Mouse (Mus musculus): ENCODE results near the gene Gm18596. TPM values are rescaled to one million over a fixed set of nuclear protein-coding genes. Genes with fewer than 3 reads are reported as not detected.
"Not testable (repeated sequence)": the region's sequence is repeated elsewhere in the genome, so short reads cannot be mapped to it uniquely, and the experiment has no call there.

Gm18596 gene
- polyA plus RNA-seq (2014; fragmentation: Nextera tagmentation; extraction: Ambion mirVana), result not detected in 2 replicates

DNA sequence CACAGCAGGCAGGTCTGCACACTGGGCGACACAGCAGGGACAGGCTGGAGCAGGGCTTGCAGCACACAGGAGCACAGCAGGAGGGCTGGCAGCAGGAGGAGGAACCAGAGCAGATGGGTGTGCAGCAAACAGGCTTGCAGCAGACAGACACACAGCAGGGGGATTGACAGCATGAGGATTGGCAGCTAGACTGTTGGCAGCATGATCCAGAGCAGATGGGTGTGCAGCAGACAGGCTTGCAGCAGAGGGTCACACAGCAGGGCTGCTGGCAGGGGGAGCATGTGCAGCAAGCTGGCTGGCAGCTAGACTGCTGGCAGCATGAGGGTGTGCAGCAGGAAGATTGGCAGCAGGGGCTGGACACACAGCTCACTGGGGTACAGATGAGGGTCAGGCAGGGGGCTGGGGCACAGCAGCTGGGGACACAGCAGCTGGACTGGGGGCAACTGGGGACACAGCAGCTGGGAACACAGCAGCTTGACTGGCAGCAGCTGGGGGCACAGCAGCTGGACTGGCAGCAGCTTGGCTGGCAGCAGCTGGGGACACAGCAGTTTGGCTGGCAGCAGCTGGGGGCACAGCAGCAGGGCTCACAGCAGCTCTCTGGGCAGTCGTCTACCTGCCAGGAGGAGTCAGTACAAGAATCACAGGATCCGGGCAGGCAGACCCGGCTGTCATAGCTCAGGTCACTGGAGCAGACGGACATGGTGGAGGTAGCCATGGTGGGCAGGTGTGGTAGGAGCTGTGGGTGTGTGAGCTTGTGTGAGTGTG lies at the start of gene Gm18596:
TSS of gene Gm18596 (minus strand) at position 715 of the 765 bp plus-strand sequence.
- H3K4me1 ChIP-seq (ENCODE audit: insufficient read depth); H3K4me3 ChIP-seq (ENCODE audit: low read depth, low read length); H3K9ac ChIP-seq; DNase-seq; ATAC-seq (ENCODE audit: insufficient read depth); H3K9me3 ChIP-seq (ENCODE audit: low read depth, low read length); H3K27ac ChIP-seq (ENCODE audit: low read depth); H3K36me3 ChIP-seq (ENCODE audit: insufficient read depth); H3K27me3 ChIP-seq (ENCODE audit: insufficient read depth, low read length); H3K4me2 ChIP-seq: not testable (repeated sequence)
- WGBS, result 56% methylated on average over 5 of the region's 5 CpGs

- no peaks in the 10 kb centered on the region for H3K4me1 ChIP-seq (ENCODE audit: insufficient read depth)
- H3K36me3 ChIP-seq (ENCODE audit: insufficient read depth), result no peaks in the 10 kb centered on the region
- no peak overlapping the region for H3K4me3 ChIP-seq (ENCODE audit: low read depth, low read length)
- no peaks in the 10 kb centered on the region for H3K27me3 ChIP-seq (ENCODE audit: insufficient read depth, low read length)
- H3K9me3 ChIP-seq (ENCODE audit: low read depth, low read length), result no peaks in the 10 kb centered on the region
- no peak for DNase-seq
- no peak for TF ChIP-seq CTCF (IDR thresholded peaks at IDR 0.05; ENCODE audit: low read depth)
- WGBS, result 64% methylated on average over 2 of the region's 2 CpGs
- H3K4me2 ChIP-seq, result no peak overlapping the region
- no peak overlapping the region for H3K27ac ChIP-seq (ENCODE audit: low read depth)
- ATAC-seq (ENCODE audit: insufficient read depth), result no peak
- no peak overlapping the region for H3K9ac ChIP-seq
Measured at GRCm38 (mm10) chr10:77788621-77789020, 46.2 kb upstream of the Gm18596 start.

DNA sequence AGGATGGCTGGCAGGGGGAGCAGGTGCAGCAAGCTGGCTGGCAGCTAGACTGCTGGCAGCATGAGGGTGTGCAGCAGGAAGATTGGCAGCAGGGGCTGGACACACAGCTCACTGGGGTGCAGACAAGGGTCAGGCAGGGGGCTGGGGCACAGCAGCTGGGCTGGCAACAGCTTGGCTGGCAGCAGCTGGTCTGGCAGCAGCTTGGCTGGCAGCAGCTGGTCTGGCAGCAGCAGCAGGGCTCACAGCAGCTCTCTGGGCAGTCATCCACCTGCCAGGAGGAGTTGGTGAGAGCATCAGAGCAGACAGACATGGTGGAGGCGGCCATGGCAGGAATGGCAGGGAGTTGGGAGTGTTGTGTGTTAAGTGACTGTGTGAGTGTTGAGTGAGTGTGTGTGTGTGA lies 45.4 kb upstream of the Gm18596 start, which contains the start of gene Gm7137:
TSS of gene Gm7137 (minus strand) at position 325 of the 400 bp plus-strand sequence.
- H3K27me3 ChIP-seq (ENCODE audit: insufficient read depth, low read length); H3K9ac ChIP-seq; H3K4me3 ChIP-seq (ENCODE audit: low read depth, low read length); H3K36me3 ChIP-seq (ENCODE audit: insufficient read depth); H3K4me2 ChIP-seq; H3K4me1 ChIP-seq (ENCODE audit: insufficient read depth); H3K9me3 ChIP-seq (ENCODE audit: low read depth, low read length); ATAC-seq (ENCODE audit: insufficient read depth); H3K27ac ChIP-seq (ENCODE audit: low read depth); DNase-seq: not testable (repeated sequence)
- no CpG with 5 or more reads among the region's 1 CpGs for WGBS

DNA sequence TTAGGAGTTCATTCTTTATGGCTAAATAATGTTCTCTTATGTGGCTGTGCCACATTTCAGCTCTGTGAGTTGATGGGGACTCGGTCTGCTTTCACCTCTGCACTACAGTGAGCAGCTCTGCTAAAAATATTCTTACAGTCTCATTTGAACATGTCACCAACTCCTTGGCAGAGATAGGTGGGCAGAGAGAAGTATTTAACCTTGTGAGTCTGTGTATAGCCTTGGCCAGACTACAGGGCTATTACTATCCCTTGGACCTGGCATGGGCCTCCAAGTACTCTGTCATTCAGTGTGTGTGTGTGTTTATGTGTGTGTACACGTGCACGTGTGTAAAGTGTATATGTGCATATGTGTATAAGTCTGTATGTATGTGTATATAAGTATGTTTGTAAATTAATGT lies 41.0 kb upstream of the Gm18596 start:
- H3K27ac ChIP-seq (ENCODE audit: low read depth); H3K9me3 ChIP-seq (ENCODE audit: low read depth, low read length); H3K36me3 ChIP-seq (ENCODE audit: insufficient read depth); H3K4me2 ChIP-seq; H3K27me3 ChIP-seq (ENCODE audit: insufficient read depth, low read length); ATAC-seq (ENCODE audit: insufficient read depth); H3K4me3 ChIP-seq (ENCODE audit: low read depth, low read length); DNase-seq; H3K4me1 ChIP-seq (ENCODE audit: insufficient read depth); H3K9ac ChIP-seq: not testable (repeated sequence)
- 58% methylated on average over 1 of the region's 3 CpGs for WGBS

DNA sequence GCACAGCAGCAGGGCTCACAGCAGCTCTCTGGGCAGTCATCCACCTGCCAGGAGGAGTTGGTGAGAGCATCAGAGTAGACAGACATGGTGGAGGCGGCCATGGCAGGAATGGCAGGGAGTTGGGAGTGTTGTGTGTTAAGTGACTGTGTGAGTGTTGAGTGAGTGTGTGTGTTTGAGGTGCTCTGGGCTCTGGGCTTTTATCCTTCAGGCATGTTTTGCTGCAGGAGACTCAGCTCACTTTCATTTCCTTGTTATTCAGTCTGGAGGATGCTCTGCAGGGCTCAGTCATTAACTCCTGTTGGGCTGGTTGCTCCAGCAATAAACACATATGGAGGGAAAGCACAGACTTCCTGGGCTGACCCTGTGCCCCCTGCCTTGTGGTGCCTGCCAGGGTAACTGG lies 40.0 kb upstream of the Gm18596 start, which contains the start of gene Gm3250:
TSS of gene Gm3250 (minus strand) at position 101 of the 400 bp plus-strand sequence.
- H3K4me2 ChIP-seq; H3K27ac ChIP-seq (ENCODE audit: low read depth): not testable (repeated sequence)

DNA sequence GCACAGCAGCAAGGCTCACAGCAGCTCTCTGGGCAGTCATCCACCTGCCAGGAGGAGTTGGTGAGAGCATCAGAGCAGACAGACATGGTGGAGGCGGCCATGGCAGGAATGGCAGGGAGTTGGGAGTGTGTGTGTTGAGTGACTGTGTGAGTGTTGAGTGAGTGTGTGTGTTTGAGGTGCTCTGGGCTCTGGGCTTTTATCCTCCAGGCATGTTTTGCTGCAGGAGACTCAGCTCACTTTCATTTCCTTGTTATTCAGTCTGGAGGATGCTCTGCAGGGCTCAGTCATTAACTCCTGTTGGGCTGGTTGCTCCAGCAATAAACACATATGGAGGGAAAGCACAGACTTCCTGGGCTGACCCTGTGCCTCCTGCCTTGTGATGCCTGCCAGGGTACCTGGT lies 34.4 kb upstream of the Gm18596 start, which contains the start of gene Gm7138:
TSS of gene Gm7138 (minus strand) at position 101 of the 400 bp plus-strand sequence.
- WGBS, result 33% methylated on average over 1 of the region's 1 CpGs
- H3K9me3 ChIP-seq (ENCODE audit: low read depth, low read length); H3K27me3 ChIP-seq (ENCODE audit: insufficient read depth, low read length); H3K9ac ChIP-seq; ATAC-seq (ENCODE audit: insufficient read depth); H3K4me2 ChIP-seq; H3K36me3 ChIP-seq (ENCODE audit: insufficient read depth); DNase-seq; H3K4me3 ChIP-seq (ENCODE audit: low read depth, low read length); H3K27ac ChIP-seq (ENCODE audit: low read depth); H3K4me1 ChIP-seq (ENCODE audit: insufficient read depth): not testable (repeated sequence)

More for the DNA sequence above, 40.0 kb upstream of the Gm18596 start, which contains the start of gene Gm3250:
- 18% methylated on average over 1 of the region's 1 CpGs for WGBS
- not testable (repeated sequence) for H3K9me3 ChIP-seq (ENCODE audit: low read depth, low read length); H3K36me3 ChIP-seq (ENCODE audit: insufficient read depth); H3K9ac ChIP-seq; H3K4me1 ChIP-seq (ENCODE audit: insufficient read depth); H3K4me3 ChIP-seq (ENCODE audit: low read depth, low read length); ATAC-seq (ENCODE audit: insufficient read depth); H3K27me3 ChIP-seq (ENCODE audit: insufficient read depth, low read length); DNase-seq

- WGBS, result 71% methylated on average over 1 of the region's 3 CpGs
- H3K27ac ChIP-seq (ENCODE audit: low read depth); H3K36me3 ChIP-seq (ENCODE audit: insufficient read depth); H3K9ac ChIP-seq; ATAC-seq (ENCODE audit: insufficient read depth); H3K4me2 ChIP-seq; DNase-seq; H3K4me1 ChIP-seq (ENCODE audit: insufficient read depth); H3K9me3 ChIP-seq (ENCODE audit: low read depth, low read length); H3K4me3 ChIP-seq (ENCODE audit: low read depth, low read length); H3K27me3 ChIP-seq (ENCODE audit: insufficient read depth, low read length): not testable (repeated sequence)
Measured at GRCm38 (mm10) chr10:77772142-77772541, 29.7 kb upstream of the Gm18596 start.

DNA sequence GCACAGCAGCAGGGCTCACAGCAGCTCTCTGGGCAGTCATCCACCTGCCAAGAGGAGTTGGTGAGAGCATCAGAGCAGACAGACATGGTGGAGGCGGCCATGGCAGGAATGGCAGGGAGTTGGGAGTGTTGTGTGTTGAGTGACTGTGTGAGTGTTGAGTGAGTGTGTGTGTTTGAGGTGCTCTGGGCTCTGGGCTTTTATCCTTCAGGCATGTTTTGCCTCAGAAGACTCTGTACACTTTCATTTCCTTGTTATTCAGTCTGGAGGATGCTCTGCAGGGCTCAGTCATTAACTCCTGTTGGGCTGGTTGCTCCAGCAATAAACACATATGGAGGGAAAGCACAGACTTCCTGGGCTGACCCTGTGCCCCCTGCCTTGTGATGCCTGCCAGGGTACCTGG lies 28.8 kb upstream of the Gm18596 start, which contains the start of gene Gm3238:
TSS of gene Gm3238 (minus strand) at position 101 of the 400 bp plus-strand sequence.
- not testable (repeated sequence) for H3K27ac ChIP-seq (ENCODE audit: low read depth); H3K9ac ChIP-seq; H3K4me2 ChIP-seq; H3K36me3 ChIP-seq (ENCODE audit: insufficient read depth); H3K9me3 ChIP-seq (ENCODE audit: low read depth, low read length); ATAC-seq (ENCODE audit: insufficient read depth); H3K4me1 ChIP-seq (ENCODE audit: insufficient read depth); H3K4me3 ChIP-seq (ENCODE audit: low read depth, low read length); DNase-seq; H3K27me3 ChIP-seq (ENCODE audit: insufficient read depth, low read length)
- WGBS, result 50% methylated on average over 1 of the region's 1 CpGs
